Mouse (Mus musculus): ENCODE data around the gene Pou2af1. TPM values are rescaled to one million over a fixed set of nuclear protein-coding genes. Genes with fewer than 3 reads are reported as not detected.

The Pou2af1 gene
- total and polyA plus RNA-seq, 2 experiments from 2014 or later = 0.05 to 0.76 TPM

- WGBS = under 1% methylated on average over 53 of the region's 53 CpGs
- Histone ChIP-seq H3K27ac (ENCODE audit: low read depth) (peak within 1 kb of the TSS; percentile 81), H3K4me1 (ENCODE audit: control insufficient read depth, insufficient read depth) (peaks cover 6% of the 10 kb centered on the region), H3K36me3 (replicated peaks; ENCODE audit: control insufficient read depth, insufficient read depth, low read length) (no peaks in the 10 kb centered on the region), H3K4me2 (ENCODE audit: low read depth, low read length) (peak within 1 kb of the TSS; percentile 80), H3K27me3 (ENCODE audit: control insufficient read depth, insufficient read depth, low read length) (0 out of 2 replicates have a peak, but pooled peaks cover 3% of the 10 kb centered on the region), H3K9me3 (replicated peaks; ENCODE audit: control insufficient read depth, low read length) (no peaks in the 10 kb centered on the region), H3K9ac (replicated peaks; ENCODE audit: low read depth, low read length) (peak within 1 kb of the TSS; percentile 72), H3K4me3 (ENCODE audit: low read depth, low read length) (peak within 1 kb of the TSS; percentile 71)
- ATAC-seq (ENCODE audit: insufficient read depth, low read depth) (peak; percentile 96), DNase-seq (ENCODE audit: low spot score) (peak; percentile 87)
- TF ChIP-seq EP300 (IDR thresholded peaks at IDR 0.05; ENCODE audit: low read depth) (no peak), CTCF (IDR thresholded peaks at IDR 0.05; ENCODE audit: low read depth) (peak; percentile 38)
These were observed 65.2 kb downstream of the Pou2af1 start, which contains the start of gene Colca2 for GRCm38 (mm10) chr9:51278500-51279381. Gene Colca2 (minus strand): TSS chr9:51278569.

GRCm38 (mm10) chr9:51286079-51286478 lies 72.6 kb downstream of the Pou2af1 start:
- TF ChIP-seq CTCF (IDR thresholded peaks at IDR 0.05; ENCODE audit: low read depth) (no peak), EP300 (IDR thresholded peaks at IDR 0.05; ENCODE audit: low read depth) (no peak)
- H3K27ac ChIP-seq (ENCODE audit: low read depth) = no peak overlapping the region
- H3K4me3 ChIP-seq (ENCODE audit: low read depth, low read length) = no peak overlapping the region
- no peaks in the 10 kb centered on the region for H3K4me1 ChIP-seq (ENCODE audit: control insufficient read depth, insufficient read depth)
- 31% methylated on average over 2 of the region's 2 CpGs for WGBS
- no peak overlapping the region for H3K9ac ChIP-seq (replicated peaks; ENCODE audit: low read depth, low read length)
- H3K27me3 ChIP-seq (ENCODE audit: control insufficient read depth, insufficient read depth, low read length) = no peaks in the 10 kb centered on the region
- no peak for DNase-seq (ENCODE audit: low spot score)
- H3K4me2 ChIP-seq (ENCODE audit: low read depth, low read length) = no peak overlapping the region
- ATAC-seq (ENCODE audit: insufficient read depth, low read depth) = no peak
- H3K36me3 ChIP-seq (replicated peaks; ENCODE audit: control insufficient read depth, insufficient read depth, low read length) = no peaks in the 10 kb centered on the region
- no peaks in the 10 kb centered on the region for H3K9me3 ChIP-seq (replicated peaks; ENCODE audit: control insufficient read depth, low read length)

Other genes with a start within 250 kb of the Pou2af1 start
- gene Sik2, start 204.6 kb upstream of the Pou2af1 start, total RNA-seq (2014; rRNA removed; ENCODE audit: low replicate concordance) = 23.9 and 40.9 TPM in 2 replicates
- gene Sik2, start 204.6 kb upstream of the Pou2af1 start, polyA plus RNA-seq (2015; fragmentation: Nextera tagmentation; extraction: Ambion mirVana) = 7.0 and 9.1 TPM in 2 replicates
- gene Btg4, start 152.8 kb upstream of the Pou2af1 start, total RNA-seq (2014; rRNA removed; ENCODE audit: low replicate concordance) = not detected in 2 replicates
- not detected in 2 replicates for gene Btg4, start 152.8 kb upstream of the Pou2af1 start, polyA plus RNA-seq (2015; fragmentation: Nextera tagmentation; extraction: Ambion mirVana)
- gene Layn, start 136.6 kb upstream of the Pou2af1 start, total RNA-seq (2014; rRNA removed; ENCODE audit: low replicate concordance) = 8.4 and 9.9 TPM in 2 replicates
- gene Layn, start 136.6 kb upstream of the Pou2af1 start, polyA plus RNA-seq (2015; fragmentation: Nextera tagmentation; extraction: Ambion mirVana) = 6.7 and 6.9 TPM in 2 replicates
- gene 4833427G06Rik, start 111.6 kb upstream of the Pou2af1 start, total RNA-seq (2014; rRNA removed; ENCODE audit: low replicate concordance) = not detected in 2 replicates
- 0.21 TPM in 1 of 2 replicates, not detected in the other for gene 4833427G06Rik, start 111.6 kb upstream of the Pou2af1 start, polyA plus RNA-seq (2015; fragmentation: Nextera tagmentation; extraction: Ambion mirVana)
- gene Gm32742, start 48.2 kb upstream of the Pou2af1 start, total RNA-seq (2014; rRNA removed; ENCODE audit: low replicate concordance) = 0.15 TPM in 1 of 2 replicates, not detected in the other
- not detected in 2 replicates for gene Gm32742, start 48.2 kb upstream of the Pou2af1 start, polyA plus RNA-seq (2015; fragmentation: Nextera tagmentation; extraction: Ambion mirVana)
- gene Colca2, start 64.9 kb downstream of the Pou2af1 start, total RNA-seq (2014; rRNA removed; ENCODE audit: low replicate concordance) = 2.0 and 12.4 TPM in 2 replicates
- gene Colca2, start 64.9 kb downstream of the Pou2af1 start, polyA plus RNA-seq (2015; fragmentation: Nextera tagmentation; extraction: Ambion mirVana) = 3.0 and 3.2 TPM in 2 replicates
- gene 1810046K07Rik, start 115.2 kb downstream of the Pou2af1 start, total RNA-seq (2014; rRNA removed; ENCODE audit: low replicate concordance) = not detected in 2 replicates
- not detected in 2 replicates for gene 1810046K07Rik, start 115.2 kb downstream of the Pou2af1 start, polyA plus RNA-seq (2015; fragmentation: Nextera tagmentation; extraction: Ambion mirVana)

Data from heart, postnatal 0 days (tissue).